Mouse (Mus musculus) c-Kit-positive CD71-positive TER-119-negative erythroid progenitor cells, embryonic 14.5 days (primary cell): ENCODE data around the gene Dscam.

Experiments used
- DNase-seq: peaks from one replicate; pipeline ENCODE4 v3.0.0-alpha.2; 2013; ENCODE audit warnings: low read depth

Dscam gene

DNA sequence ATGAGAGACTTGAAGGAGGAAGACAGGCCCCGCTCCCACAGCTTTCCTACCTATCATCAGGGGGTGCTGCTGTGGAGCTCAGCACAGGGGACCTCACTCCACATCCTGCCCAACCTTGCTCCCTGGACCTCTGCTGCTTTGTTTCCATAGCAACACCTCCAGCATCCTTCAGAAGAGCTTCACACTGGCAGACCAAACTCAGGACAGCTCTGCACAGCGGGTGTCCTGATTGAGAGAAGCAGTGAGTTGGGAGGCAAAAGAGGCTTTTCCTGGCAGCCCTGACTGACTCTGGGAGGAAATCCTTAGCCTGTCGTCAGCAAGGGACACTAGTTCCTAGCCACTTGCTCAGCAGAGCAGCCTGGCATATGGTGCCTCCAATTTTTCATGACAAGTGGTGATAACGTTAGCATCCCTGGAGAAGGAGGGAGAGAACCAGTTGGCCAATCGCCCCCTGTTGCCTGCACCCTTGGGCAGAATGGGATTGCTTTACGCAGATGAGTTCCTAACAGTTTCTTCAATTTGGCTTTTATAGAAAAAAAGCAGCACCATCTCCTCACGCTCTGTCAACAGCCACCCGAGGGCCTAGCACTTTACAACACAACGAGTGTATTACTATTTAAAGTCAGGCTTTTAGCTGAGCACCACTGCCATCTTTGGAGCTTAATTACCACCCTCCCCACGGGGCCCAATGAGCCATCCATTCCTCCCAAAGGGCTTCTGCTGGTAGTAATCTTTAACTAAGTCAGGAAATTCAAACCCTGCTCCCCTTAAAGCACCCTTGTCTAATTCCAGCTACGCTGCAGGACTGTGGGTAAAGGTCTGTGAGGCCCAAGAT, 224.9 kb downstream of the Dscam start:
- DNase-seq: no peak

DNA sequence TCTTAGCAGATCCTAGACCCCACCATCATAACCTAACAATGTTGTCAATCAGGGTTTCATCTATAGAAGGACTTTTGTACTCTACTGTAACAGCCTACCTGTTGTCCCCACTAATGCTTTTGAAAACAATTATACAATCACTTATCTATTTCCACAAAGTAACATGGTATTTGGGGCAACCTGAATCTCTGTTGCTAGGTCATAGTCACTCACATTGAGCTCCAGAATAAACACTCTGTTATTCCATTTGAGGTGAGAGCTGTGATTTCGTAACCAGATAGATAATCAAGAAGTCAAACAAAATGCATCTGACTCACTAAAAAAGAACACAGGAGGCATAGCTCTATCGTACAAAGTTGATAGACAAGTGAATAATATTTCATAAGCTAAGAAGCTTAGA, 226.9 kb downstream of the Dscam start:
- DNase-seq: no peak

DNA sequence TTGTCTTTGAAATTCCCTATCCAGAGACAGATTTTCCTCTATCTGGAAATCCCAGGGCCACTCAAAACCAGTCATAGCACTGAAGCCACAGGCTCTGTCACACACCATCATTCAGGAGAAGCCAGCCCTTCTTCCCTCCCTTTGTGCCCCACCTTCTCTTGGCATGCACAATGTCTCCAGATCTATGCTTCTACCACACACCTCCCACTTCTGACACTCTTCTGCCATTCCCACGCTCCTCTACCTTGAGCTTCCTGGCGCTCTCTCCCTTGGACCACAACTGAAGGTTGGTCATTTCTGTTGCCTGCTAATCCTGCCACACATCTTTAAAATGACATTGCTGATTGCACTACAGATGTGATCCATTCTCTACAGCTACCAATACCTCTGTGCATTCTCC, 235.8 kb downstream of the Dscam start:
- DNase-seq: no peak

DNA sequence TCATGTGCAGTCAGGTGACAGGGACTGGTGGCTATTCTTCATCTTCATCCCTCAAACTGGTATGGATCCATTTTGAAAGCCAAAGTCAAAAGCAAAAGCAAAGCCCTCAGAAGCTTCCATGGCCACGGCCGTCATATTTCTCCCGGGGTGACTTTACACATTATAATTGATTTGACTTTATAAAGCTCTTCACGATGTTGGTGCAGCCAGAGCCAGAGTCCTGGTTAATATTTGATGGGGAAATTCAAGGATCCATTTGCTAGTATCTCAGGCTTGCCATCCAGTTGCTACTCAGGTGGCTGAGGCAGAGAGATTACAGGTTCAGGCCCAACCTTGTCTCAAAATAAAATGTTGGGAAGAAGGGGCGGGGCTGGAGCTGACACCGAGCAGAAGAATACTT, 238.3 kb downstream of the Dscam start:
- DNase-seq: no peak

DNA sequence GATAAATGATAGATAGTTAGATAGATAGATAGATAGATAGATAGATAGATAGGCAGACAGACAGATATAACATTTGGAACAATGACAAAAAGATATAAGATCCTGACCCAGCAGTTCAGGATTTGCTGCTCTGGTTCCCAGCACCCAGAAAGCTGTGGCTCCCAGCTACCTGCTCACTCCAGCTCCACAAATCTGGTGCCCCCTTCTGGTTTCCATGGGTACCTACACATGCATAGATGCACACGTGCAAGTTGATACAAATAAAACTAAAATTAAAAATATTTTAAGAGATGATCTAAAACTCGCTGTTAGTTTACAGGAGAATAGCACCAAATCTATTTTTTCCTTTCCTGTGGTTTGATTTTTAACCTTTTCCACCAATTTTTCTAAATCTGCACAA, 238.8 kb downstream of the Dscam start:
- DNase-seq: no peak

DNA sequence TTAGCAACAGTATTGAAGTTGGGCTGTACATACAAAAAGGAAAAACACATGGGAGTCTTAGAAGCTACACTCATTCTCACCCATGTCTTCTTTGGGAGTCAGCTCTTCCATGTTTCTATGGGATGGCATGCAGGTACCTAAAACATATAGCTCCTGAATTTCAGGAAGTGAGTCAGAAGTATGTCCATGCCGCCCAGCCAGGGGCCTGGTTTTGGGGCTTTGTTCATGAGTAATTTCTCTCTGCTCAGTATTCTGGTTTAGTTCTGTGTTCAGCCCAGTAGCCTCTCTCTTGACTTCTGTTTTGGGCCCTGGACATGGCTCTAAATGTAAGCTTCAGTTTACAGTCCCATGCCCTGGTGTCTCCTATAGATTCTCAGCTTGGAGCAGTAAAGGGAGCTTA, 242.5 kb downstream of the Dscam start:
- DNase-seq: no peak

DNA sequence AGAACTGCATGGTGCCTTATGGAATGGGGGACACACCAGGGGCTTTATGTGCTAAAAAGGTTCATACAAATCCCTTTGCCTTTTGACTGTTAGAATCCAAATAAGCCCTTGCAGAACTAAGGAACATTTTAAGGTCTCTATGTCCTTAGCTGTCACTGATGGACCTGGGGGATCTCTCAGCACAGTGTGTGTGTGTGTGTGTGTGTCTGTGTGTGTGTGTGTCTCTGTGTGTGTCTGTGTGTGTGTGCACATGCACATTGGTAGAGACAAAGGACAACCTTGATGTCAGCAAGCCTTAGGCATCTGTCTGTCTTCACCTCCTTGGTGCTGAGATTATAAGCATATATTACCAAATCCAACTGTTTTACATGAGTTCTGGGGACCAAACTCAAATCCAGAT, 243.1 kb downstream of the Dscam start:
- DNase-seq: no peak

DNA sequence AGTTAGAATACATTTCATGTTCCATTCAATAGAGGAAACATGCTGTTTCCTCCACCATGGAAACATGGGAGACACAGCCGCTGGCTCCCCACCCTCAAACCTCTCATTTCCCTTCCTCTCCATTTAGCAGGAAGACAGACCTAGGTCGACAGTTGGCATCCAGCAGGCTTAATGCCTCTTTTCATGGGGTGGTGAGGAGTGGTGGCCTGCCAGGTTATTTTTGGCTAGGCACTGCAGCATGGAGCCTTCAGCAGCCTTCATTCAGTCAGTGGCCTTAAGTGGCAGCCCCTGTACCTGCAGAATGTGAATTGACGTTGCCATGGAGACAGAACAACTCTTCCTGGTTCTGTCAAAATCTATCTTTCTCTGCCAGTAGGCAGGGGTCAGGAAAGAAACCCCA, 243.6 kb downstream of the Dscam start:
- DNase-seq: no peak

DNA sequence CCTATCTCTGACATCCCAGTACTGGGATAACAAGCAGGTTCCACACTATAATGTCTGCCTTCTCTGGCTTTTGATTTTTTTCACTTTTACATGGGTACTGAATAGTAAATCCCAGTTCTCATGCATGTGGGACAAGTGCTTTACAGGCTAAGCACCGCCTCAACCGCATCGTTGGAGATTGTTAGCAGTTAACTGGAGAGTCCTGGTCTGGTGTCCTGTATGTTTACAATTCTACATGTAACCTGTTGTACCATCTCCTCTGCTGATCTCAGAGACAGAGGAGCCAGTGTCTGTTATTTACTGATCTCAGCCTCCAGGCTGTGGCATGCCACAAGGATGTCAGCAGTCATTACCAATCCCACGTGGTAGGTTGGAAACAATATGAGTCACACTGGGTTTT, 246.6 kb downstream of the Dscam start:
- DNase-seq: no peak

DNA sequence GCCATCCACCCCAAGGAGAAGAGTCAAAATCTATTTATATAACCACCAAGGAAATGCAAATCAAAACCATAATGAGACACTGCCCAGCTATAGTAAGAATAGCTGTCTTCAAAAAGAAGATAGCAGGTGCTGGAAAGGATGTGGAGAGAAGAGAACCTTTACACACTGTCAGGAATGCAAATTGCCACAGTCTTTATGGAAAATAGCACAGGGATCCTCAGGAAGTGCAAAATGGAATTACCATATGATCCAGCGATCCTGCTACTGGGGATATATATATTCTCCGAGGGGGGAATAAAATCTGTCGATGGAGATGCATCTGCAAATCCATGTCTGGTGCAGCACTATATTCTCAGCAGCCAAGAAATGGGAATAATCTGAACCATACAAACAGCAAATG, 256.1 kb downstream of the Dscam start:
- DNase-seq: no peak

DNA sequence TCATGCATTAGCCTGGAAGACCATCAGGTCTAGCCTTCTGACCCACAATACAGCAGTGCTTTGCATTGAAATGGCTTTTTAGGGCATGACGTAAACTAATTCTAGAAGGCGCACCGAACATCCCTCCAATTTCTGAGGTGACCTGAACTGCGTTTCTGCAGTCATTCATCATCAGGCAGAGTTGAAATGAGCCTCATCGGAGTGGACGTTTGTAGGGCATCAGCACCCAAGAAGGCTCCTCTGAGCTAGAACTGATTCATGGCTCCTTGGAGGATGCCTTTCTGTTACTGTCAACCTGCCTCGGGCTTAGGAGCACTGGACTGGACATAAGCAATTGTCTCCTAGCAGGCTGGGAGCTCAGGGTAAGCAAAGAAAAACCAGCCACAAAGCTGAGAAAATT, 257.7 kb downstream of the Dscam start:
- DNase-seq: no peak

DNA sequence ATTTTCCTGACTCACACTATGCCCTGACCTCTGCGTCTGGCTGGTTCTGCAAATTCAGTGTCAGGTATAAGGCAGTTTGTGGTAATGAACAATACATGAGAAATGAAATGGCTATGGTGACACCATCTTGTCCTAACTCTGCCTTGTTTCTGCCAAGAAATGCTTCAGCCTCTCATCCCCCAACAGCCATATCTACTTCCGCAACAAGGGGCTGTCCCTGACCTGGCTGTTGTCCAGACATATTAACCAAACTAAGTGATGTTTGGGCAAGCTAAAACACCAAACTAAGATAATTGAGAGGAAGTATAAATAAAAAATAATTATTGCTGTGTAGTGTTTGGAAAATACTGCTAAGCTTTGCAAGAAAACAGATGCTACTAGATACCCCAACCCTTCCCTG, 258.4 kb downstream of the Dscam start:
- DNase-seq: no peak

DNA sequence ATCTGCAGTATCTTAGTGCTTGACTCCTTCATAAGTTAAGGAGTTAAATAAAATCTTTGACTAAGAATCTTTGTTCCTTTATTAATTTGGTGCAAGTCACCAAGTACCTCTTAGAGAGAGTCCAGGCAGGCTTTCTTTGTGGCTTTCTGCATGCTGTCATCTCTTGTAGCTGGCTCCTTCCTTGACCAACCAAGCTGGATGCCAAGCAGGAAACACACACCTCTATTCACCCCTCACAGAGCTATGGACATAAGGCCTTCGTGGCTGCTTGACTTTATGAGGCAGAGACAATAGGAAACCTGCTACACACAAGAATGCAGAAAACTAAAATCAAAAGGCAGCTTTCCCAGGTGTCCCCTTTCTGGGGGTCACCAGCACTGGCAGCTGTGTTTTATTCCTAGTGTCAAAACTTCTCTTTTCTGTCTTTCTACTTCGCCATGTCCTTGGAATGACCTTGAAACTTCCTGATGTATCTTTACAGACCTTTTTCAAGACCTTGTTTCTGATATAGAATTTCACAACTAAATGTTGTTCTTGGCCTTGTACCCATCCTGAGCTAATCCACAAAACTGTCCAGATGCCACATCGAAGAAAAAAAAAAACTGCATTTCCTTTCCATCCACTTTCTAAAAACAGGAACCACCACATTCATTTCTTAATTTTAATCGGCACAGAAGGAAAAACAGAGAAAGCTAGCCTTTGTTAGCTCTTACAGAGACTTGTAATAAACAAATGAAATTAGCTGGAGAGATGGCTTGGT, 260.0 kb downstream of the Dscam start:
- no peak for DNase-seq

DNA sequence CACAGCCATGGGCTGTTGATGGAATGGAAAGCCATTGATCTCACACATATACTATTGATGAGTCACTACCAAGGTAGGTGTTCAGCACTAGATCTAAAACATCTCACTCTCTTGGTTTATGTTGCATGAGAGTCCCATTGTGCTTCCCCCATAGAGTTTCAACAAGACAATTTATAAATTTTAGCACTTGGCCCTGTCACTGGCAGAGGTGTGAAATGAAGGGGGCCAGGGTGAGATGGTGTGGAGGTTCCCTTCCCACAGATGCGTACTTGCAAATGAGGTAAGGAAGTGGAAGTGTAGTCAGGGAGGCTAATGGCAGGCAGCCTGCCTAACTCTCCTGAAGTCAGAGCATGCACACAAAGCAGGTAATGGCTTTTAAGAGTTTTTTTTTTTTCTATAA, 262.7 kb downstream of the Dscam start:
- no peak for DNase-seq

DNA sequence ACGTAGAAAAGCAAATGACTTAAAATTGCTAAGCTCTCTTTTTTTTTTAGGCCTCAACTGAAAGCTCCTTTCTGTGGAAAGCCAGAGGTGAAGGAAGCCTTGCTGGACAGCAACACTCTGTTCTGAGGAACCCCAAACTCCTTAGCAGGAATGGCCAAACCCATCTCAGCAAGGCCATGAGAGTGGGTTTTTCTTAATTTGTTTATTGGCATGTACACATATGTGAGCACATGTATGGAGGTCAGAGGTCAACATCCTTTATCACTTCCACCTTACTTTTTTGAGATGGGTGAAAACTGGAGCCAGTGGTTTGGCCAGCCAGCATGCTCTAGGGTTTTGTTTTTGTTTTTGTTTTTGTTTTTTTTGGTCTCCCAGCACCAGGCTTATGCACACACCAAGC, 263.5 kb downstream of the Dscam start:
- no peak for DNase-seq

DNA sequence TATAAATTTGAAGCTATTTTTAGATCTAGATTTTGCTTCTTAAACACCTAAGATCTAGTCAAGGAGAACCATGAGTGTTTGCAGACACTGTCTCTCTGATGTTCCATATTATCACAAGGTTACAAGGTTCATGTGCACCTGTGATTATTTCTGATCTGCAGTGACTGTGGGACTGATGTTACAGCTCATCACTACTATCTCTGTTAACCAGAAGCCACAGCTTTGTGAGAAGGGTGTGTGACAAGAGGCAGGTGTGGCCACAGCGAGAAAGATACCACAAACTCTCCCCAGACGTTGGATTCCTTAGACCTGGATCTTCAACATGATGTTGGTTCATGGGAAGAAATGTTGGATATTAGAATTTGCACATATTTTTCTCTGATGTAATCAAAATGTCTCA, 263.9 kb downstream of the Dscam start:
- DNase-seq: peak; percentile 58

DNA sequence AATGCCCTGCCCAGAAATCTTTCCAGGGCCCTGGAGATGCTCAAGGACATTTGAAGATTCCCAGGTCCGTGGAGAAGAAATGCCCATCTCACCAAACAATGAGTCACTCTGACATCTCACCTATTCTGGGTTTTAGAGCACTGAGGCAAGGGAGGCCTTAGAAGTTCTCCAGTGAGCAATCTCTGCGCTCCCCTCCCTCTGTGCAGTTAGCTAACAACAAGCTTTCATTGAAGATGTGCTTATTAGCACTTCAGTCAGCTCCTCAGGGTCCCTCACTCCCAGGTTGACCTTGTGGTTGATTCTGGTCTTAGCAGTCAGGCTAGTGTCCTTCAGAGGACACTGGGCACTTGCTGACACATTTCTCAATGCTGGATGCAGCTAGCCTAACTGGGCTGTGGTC, 265.8 kb downstream of the Dscam start:
- DNase-seq: no peak

DNA sequence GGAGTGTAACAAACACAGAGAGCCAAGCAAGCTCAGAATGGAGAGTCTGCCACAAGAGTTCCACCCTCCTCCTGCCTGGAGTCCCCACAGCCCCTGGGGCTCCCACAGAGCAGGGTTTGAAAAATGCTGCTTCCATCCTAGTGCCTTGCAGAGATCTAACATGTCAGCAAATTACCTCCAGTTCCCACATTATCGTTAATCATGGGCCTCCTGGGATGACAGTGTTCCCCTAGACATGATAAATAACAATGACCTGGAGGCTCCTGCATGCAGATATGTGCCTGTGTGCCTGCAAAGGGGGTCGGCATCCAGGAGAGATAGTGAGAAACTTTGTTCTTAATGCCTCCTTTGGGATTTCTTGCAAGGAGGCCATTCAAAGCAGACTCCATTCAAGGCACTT, 266.2 kb downstream of the Dscam start:
- no peak for DNase-seq

DNA sequence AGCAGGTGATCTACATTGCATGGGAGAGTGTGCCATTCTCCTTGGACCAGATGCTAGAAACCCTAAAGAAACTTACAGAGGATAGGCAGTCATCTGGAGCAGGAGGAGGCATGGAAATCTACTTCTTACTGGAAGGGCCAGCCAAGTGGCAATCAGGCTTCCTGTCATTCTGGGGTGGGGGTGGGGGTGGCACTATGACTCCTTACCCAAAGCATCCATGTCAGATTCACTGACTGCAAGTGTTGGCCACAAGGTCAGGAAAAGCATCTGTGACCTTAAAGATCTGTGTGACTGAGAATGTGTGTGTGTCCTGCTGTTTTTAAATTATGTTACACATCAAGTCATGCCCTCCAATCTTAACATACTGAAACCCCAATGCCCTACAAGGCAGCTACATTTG, 268.0 kb downstream of the Dscam start:
- no peak for DNase-seq

DNA sequence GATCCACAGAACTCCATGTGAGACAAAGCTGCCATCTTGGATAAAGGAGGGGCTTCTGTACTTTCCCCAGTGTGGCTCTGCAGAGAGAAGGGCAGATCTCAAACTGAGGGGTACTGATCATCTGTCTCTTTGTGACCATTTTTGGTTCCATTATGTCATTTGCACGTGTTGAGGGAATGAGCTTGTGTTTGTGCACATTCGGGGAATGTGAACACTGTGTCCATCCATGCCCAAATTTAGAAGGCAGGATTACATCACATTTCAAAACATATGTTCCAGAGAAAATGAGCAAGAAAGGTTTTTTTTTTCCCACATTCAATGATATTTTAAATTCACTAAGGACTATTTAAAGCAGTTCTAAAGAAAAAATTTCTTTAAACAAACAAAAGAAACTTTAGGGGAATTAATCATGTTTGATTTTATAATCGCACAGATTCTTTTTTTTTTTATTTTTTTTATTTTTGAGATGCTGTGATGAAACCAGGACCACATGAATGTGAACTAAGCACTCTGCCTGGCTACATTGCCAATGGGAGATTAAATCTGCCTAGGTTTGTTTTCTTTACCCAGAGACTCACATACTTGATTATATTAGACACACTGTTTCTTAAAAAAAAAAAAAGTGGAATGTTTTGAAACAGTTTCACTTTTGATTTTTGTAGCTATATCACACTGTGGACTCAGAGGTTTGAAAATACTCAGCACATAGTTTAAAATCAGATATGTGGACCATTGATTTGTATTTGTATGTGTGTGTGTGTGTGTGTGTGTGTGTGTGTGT, 269.1 kb downstream of the Dscam start:
- DNase-seq: no peak

DNA sequence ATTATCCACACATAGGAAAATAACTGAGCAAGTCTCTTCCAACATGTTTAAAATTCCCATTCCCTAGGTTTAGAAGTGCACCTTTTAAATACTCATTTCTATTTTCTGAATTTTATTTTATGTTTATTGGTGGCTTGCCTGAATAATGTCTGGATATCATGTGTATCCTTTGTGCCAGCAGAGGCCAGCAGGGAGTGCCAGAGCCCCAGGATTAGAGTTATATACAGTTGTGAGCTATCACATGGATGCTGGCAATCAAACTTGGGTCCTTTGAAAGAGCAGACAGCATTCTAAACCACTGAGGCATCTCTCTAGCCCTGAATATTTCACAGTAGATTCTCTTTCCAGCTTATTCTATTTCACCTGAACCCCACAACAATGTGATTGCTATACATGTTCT, 271.2 kb downstream of the Dscam start:
- DNase-seq: no peak

DNA sequence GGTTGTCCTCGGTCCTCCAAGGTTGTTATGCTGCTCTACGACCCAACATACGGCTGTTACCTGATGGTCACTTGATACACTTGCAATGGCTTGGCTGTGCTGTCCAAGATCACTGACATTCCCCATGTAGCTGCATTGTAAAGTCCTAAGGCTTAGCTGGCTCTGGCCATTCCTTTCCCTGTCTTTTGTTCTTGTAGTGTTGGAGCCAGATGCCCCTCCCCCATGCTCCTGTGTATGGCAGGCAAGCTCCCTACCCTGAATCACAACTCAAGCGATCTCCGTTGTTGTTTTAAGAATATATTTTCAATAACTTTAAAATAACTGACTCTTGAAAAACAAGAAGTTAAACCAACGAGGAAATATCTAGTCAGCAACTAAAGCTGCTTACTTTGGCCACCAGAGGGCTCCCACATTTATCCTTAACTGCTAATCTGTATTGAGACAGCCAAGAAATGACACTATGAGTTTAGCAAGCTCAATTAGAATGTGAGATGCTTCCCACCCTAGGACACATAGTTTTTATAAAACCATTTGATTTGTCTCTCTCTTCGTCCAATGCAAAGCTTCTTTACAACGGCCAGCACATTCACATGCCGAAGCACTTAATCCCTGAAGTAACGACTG, 273.9 kb downstream of the Dscam start:
- DNase-seq: no peak

DNA sequence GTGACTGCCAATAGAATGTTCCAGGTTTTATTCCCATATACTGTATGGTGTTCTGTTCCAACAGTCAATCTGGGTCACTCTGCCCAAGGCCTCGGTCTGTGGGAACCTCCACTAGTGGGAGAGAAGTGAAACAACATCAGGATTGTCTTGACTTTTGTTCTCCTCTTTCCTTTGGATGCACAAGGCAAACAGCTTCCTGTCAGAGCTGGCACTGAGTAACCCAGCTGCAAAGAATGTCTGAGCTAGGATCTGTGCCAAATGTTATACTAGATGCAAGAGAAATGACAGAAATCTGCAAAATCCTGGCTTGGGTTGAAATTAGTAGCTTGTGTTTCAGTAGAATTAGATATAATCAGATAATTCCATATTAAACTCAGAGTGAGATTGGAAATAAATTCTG, 282.5 kb downstream of the Dscam start:
- DNase-seq: no peak
